Mouse (Mus musculus) heart, adult 2 months (tissue): ENCODE data around the gene Diras1. TPM values are rescaled to one million over a fixed set of nuclear protein-coding genes. Genes with fewer than 3 reads are reported as not detected.

Source experiments
- DNase-seq, 2 experiments: peaks; one replicate each; pipeline ENCODE4 v3.0.0; 2021
- H3K27ac ChIP-seq: fragments of 200-600 bp; 2 replicates; pipeline ENCODE4 v1.8.1; 2022
- H3K27me3 ChIP-seq: fragments of 200-500 bp; 2 replicates; pipeline ENCODE4 v1.6.1; 2012; ENCODE audit warnings: mild to moderate bottlenecking, low read length, inconsistent platforms, mixed read lengths; ENCODE audit not compliant: control insufficient read depth, insufficient read depth
- H3K36me3 ChIP-seq: fragments of 200-500 bp; 2 replicates; pipeline ENCODE4 v1.6.1; 2012; ENCODE audit warnings: low read length, inconsistent platforms; ENCODE audit not compliant: control insufficient read depth, insufficient read depth
- H3K4me1 ChIP-seq: fragments of 200-500 bp; 2 replicates; pipeline ENCODE4 v1.6.1; 2011; ENCODE audit warnings: low read length; ENCODE audit not compliant: control insufficient read depth, insufficient read depth
- H3K4me3 ChIP-seq: fragments of 200-600 bp; 2 replicates; pipeline ENCODE4 v1.8.1; 2022
- H3K79me2 ChIP-seq: fragments of 200-500 bp; replicated peaks from 2 replicates; pipeline ENCODE4 v1.6.1; 2012; ENCODE audit warnings: mild to moderate bottlenecking, inconsistent platforms, low read length, moderate library complexity, mixed read lengths; ENCODE audit not compliant: control insufficient read depth, insufficient read depth
- H3K9ac ChIP-seq: fragments of 200-500 bp; 2 replicates; pipeline ENCODE4 v1.6.1; 2012; ENCODE audit warnings: low read depth, mild to moderate bottlenecking, control low read depth, inconsistent platforms, low read length, mixed read lengths
- CTCF ChIP-seq: fragments of 200-600 bp; IDR thresholded peaks from 2 replicates; pipeline ENCODE4 v1.8.1; 2022; ENCODE audit warnings: antibody characterized with exemption, mild to moderate bottlenecking, moderate library complexity
- EP300 ChIP-seq: fragments of 200-500 bp; IDR thresholded peaks from 2 replicates; pipeline ENCODE4 v1.6.1; 2011; ENCODE audit warnings: low read depth, low read length, control low read depth; ENCODE audit not compliant: insufficient read depth
- POLR2A ChIP-seq: fragments of 200-500 bp; IDR thresholded peaks from 2 replicates; pipeline ENCODE4 v1.6.1; 2011; ENCODE audit warnings: mild to moderate bottlenecking, low read depth, low read length, control low read depth; ENCODE audit not compliant: insufficient read depth
- WGBS: fragments of 180-500 bp; shearing (Covaris S2); methylation state at CpG from one replicate; pipeline ENCODE4 v1.1.7; 2018; 5-methylcytosine and 5-hydroxymethylcytosine counted together
- intact Hi-C: fragments of 180-260 bp; cut with DNase I; formaldehyde crosslinking; loops from one replicate; pipeline ENCODE4 v1.15.1; 2025
- polyA plus RNA-seq: library from polyadenylated mRNA; depleted of rRNA; stranded (reverse); fragments of >200 nt; gene quantifications from 2 replicates; pipeline ENCODE4 v1.2.3, GENCODE M21; 2012
- total RNA-seq, 2 experiments: library from RNA; stranded (reverse); gene quantifications; 2 replicates each; pipeline ENCODE4 v1.2.3; 2021

The Diras1 gene
- total and polyA plus RNA-seq, 3 experiments = 0.04 TPM; not detected in 2

GRCm38 (mm10) chr10:81019687-81020086, 5.8 kb downstream of the Diras1 start:
- no peak overlapping the region for H3K27ac ChIP-seq
- H3K79me2 ChIP-seq = no peaks in the 10 kb centered on the region
- no peak overlapping the region for H3K9ac ChIP-seq
- no peaks in the 10 kb centered on the region for H3K4me1 ChIP-seq
- H3K4me3 ChIP-seq = no peak overlapping the region
- 72% methylated on average over 6 of the region's 6 CpGs for WGBS
- peaks cover 3% of the 10 kb centered on the region; the same call in 1 of the 2 replicates for H3K27me3 ChIP-seq
- intact Hi-C loops = loop anchor here (5.0 kb wide), 1 partner anchor 153 kb away; no protein-coding TSS in a partner anchor
- DNase-seq = no peak
- TF ChIP-seq POLR2A (no peak), CTCF (no peak), EP300 (no peak)
- H3K36me3 ChIP-seq = no peaks in the 10 kb centered on the region

GRCm38 (mm10) chr10:81018326-81018725, 7.1 kb downstream of the Diras1 start:
- H3K36me3 ChIP-seq = no peaks in the 10 kb centered on the region
- TF ChIP-seq EP300 = no peak
- TF ChIP-seq CTCF = no peak
- no peak for TF ChIP-seq POLR2A
- no peaks in the 10 kb centered on the region for H3K4me1 ChIP-seq
- DNase-seq = no peak
- intact Hi-C loops = loop anchor here (5.0 kb wide), 1 partner anchor 154 kb away; no protein-coding TSS in a partner anchor
- H3K4me3 ChIP-seq = no peak overlapping the region
- H3K79me2 ChIP-seq = no peaks in the 10 kb centered on the region
- H3K9ac ChIP-seq = no peak overlapping the region
- WGBS = 35% methylated on average over 10 of the region's 10 CpGs
- no peak overlapping the region for H3K27ac ChIP-seq
- peaks cover 1% of the 10 kb centered on the region; the same call in 1 of the 2 replicates for H3K27me3 ChIP-seq

- intact Hi-C loops = loop anchor here (1.0 to 5.0 kb wide), 3 partner anchors 25 to 156 kb away; no protein-coding TSS in a partner anchor
- Histone ChIP-seq H3K27ac (no peak overlapping the region), H3K79me2 (no peaks in the 10 kb centered on the region), H3K4me3 (no peak overlapping the region), H3K36me3 (no peaks in the 10 kb centered on the region), H3K4me1 (no peaks in the 10 kb centered on the region), H3K27me3 (no peaks in the 10 kb centered on the region), H3K9ac (no peak overlapping the region)
- TF ChIP-seq POLR2A (no peak), EP300 (no peak), CTCF (peak; percentile 94)
- 7% methylated on average over 7 of the region's 7 CpGs for WGBS
- peak; percentile 50 to 77 for DNase-seq
These were observed 8.8 kb downstream of the Diras1 start for GRCm38 (mm10) chr10:81016645-81017044.

DNA sequence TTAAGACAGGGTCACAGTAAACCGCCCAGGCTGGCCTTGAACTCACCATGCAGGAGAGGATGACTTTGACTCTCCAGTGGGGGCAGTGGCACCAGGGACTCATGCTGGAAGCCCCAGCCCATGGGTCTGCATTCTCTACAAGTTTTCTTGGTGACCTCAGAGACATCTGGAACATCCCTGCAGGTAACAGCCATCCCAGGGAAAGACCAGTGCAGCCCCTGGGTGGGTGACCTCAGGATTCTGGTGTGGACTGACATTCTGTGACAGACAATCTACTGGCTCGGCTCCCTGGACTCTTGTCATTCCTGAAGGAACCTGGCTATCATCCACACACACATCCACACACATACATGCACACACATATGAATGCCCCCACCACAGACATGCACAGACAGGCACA, 9.8 kb downstream of the Diras1 start:
- Histone ChIP-seq H3K36me3 (no peaks in the 10 kb centered on the region), H3K4me3 (no peak overlapping the region), H3K27me3 (no peaks in the 10 kb centered on the region), H3K79me2 (no peaks in the 10 kb centered on the region), H3K4me1 (no peaks in the 10 kb centered on the region), H3K27ac (no peak overlapping the region), H3K9ac (no peak overlapping the region)
- TF ChIP-seq POLR2A (no peak), CTCF (no peak), EP300 (no peak)
- no peak for DNase-seq
- 75% methylated on average over 2 of the region's 2 CpGs for WGBS
- intact Hi-C loops = loop anchor here (1.0 to 5.0 kb wide), 3 partner anchors 26 to 157 kb away; no protein-coding TSS in a partner anchor

DNA sequence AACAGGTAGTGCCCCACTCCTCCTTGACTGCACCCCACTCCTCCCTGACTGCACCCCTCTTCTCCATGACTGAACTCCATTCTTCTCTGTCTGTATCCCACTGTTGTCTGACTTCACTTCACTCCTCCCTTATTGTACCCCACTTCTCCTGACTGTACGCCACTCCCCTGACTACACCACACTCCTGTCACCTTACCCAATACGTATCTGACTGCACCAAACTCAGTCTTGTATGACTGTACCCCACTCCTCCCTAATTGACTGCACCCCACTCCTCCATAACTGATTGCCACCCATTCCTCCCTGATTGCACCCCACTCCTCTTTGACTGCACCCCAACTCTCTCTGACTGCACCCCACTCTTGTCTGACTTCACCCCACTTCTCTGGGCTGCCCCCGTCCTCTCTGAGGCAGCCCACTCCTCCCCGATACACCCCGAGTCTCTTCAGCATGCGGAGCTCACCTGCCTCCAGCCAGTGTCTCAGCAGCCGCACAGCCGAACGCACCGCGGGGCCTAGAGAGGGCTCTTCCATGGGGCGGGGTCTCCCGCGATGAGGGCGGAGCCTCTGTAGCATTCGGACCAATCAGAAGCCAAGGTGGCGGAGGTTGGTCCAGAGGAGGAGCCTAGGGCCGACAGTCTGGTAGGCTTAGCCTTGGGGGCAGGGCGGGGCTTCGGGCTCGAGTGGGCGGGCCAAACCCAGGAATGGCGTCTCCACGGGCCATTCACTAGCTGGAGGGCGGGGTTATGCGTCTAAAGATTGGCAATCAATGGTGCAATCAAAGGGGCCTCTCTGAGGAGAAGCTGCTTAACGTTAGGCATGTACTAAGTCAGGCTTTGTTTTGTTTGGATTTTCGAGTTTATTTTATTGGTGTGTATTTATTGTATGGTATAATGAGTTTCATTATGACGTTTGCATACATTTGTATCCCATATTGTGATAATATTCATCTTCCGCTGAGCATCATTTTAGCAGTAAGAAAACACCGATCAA, 10.8 kb downstream of the Diras1 start, which contains the start of gene Gng7:
Gng7 (minus strand) TSS at position 553 of the 992 bp plus-strand sequence.
- intact Hi-C loops = loop anchor here (5.0 kb wide), 1 partner anchor 158 kb away; no protein-coding TSS in a partner anchor
- no peak within 1 kb of the TSS for H3K9ac ChIP-seq
- no peak for TF ChIP-seq CTCF
- no peak for TF ChIP-seq POLR2A
- no peak for TF ChIP-seq EP300
- no peak within 1 kb of the TSS for H3K4me3 ChIP-seq
- 12% methylated on average over 31 of the region's 31 CpGs for WGBS
- no peaks in the 10 kb centered on the region for H3K36me3 ChIP-seq
- H3K27ac ChIP-seq = no peak within 1 kb of the TSS
- peak; percentile 83 to 87 for DNase-seq
- H3K4me1 ChIP-seq = no peaks in the 10 kb centered on the region
- H3K27me3 ChIP-seq = no peaks in the 10 kb centered on the region
- H3K79me2 ChIP-seq = no peaks in the 10 kb centered on the region

GRCm38 (mm10) chr10:81010851-81011250, 14.6 kb downstream of the Diras1 start:
- TF ChIP-seq POLR2A = no peak
- no peak for TF ChIP-seq EP300
- no peak for TF ChIP-seq CTCF
- no peak for DNase-seq
- intact Hi-C loops = no loop called here
- no peaks in the 10 kb centered on the region for H3K79me2 ChIP-seq
- H3K4me3 ChIP-seq = no peak overlapping the region
- H3K4me1 ChIP-seq = no peaks in the 10 kb centered on the region
- no peaks in the 10 kb centered on the region for H3K27me3 ChIP-seq
- H3K36me3 ChIP-seq = no peaks in the 10 kb centered on the region
- no peak overlapping the region for H3K9ac ChIP-seq
- no peak overlapping the region for H3K27ac ChIP-seq
- 45% methylated on average over 6 of the region's 6 CpGs for WGBS
